18 mouse cellular contexts compared by ENCODE assay signal in the genomic region with DNA sequence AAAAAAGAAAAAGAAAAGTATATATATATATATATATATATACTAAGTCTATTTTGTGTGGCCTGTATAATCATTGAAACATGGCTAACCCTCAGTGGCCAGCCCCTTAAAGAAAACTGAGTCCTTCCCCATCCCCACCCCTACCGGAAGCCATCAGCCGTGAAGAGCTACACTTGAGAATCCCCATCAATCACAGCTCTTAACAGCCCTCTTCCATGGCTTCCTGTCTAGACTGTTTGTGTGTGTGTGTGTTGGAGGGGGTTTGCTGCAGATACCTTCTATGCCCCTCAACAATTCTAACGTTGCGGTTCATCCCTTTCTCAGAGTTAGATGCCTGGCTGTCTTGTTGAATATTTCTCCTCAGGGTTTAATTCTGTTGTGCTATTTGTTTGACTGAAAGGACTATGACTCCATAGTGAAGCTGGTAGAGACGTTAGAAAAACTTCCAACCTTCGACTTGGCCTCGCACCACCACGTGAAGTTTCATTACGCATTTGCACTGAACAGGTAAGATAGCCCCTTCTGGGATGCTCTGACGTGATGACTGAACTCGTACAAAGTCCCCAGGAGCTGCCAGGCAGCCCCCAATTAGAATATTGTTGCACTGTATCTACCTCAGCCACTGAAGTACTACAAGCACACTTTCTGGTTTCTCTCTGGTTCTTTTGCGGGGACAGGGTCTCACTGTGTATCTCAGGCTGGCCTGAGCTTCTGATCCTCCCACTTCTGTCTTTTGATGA.
"Had no signal": no experiment of that assay in that cellular context is flagged by ENCODE, and none has a peak within 500 bp of the region (broad histone marks: within the 10 kb centered on the region; RNA-seq: fewer than 3 reads in every experiment).

No protein-coding gene starts in this region.

- H3K4me1 ChIP-seq: limb, embryonic 12.5 days; limb, embryonic 15.5 days had no signal

- DNase-seq: kidney, adult 2 months; kidney, postnatal 4 days; left cerebral cortex, postnatal 4 days; liver, postnatal 0 days; lung, embryonic 14.5 days; thymus, adult 18-20 months; thymus, postnatal 36 days had no signal

- H3K4me2 ChIP-seq: limb, embryonic 12.5 days; limb, embryonic 15.5 days; liver, embryonic 11.5 days; lung, embryonic 14.5 days; midbrain, embryonic 13.5 days; neural tube, embryonic 13.5 days had no signal

- ATAC-seq: liver, postnatal 0 days; lung, postnatal 0 days; midbrain, embryonic 13.5 days; midbrain, embryonic 16.5 days had no signal

- H3K9ac ChIP-seq: limb, embryonic 12.5 days; limb, embryonic 15.5 days; liver, embryonic 14.5 days; liver, postnatal 0 days; lung, embryonic 14.5 days; midbrain, embryonic 13.5 days; neural tube, embryonic 13.5 days had no signal

- H3K27ac ChIP-seq: limb, embryonic 12.5 days; limb, embryonic 15.5 days; liver, embryonic 14.5 days; macrophage; midbrain, embryonic 10.5 days; midbrain, embryonic 13.5 days; neural tube, embryonic 13.5 days had no signal

- H3K4me3 ChIP-seq: limb, embryonic 12.5 days; limb, embryonic 15.5 days; midbrain, embryonic 10.5 days; midbrain, embryonic 13.5 days; myocyte; neural tube, embryonic 13.5 days had no signal

- H3K36me3 ChIP-seq: limb, embryonic 12.5 days; midbrain, embryonic 10.5 days; midbrain, embryonic 13.5 days; neural tube, embryonic 13.5 days had no signal

- H3K27me3 ChIP-seq: limb, embryonic 12.5 days; limb, embryonic 15.5 days; midbrain, embryonic 13.5 days; neural tube, embryonic 13.5 days had no signal

- H3K9me3 ChIP-seq: limb, embryonic 12.5 days; limb, embryonic 15.5 days; midbrain, embryonic 10.5 days; midbrain, embryonic 13.5 days; neural tube, embryonic 13.5 days had no signal
